In genomic region chr13:56135231-56136052, GRCm38 (mm10) we compare ENCODE assay signal across 8 mouse cellular contexts. TPM values are rescaled to one million over a fixed set of nuclear protein-coding genes. Genes with fewer than 3 reads are reported as not detected.
DNase-seq lines count a peak whose midpoint lies in the region; ATAC-seq and TF ChIP-seq lines count a peak whose summit lies in the region.

No protein-coding gene starts in this region.

- in situ Hi-C loops in CH12.LX (cut with MboI; ENCODE audit: low pct_ligation_motif_present, low pct_unique_long_range_greater_than_20kb, low sequenced_read_pairs) = no loop called here

- H3K4me2 ChIP-seq in CH12.LX (ENCODE audit: insufficient read depth, low read depth, poor library complexity, severe bottlenecking) = peak overlapping the region; percentile 45
- H3K4me2 ChIP-seq in forebrain, embryonic 12.5 days = peak overlapping the region; percentile 88
- peak overlapping the region; percentile 90 for H3K4me2 ChIP-seq in heart, postnatal 0 days (ENCODE audit: low read depth, low read length)
- peak overlapping the region; percentile 88 for H3K4me2 ChIP-seq in liver, embryonic 16.5 days (ENCODE audit: low read depth, low read length)
- peak overlapping the region; percentile 78 for H3K4me2 ChIP-seq in neural tube, embryonic 12.5 days (replicated peaks)
- H3K4me2 ChIP-seq in stomach, postnatal 0 days (replicated peaks; ENCODE audit: low read depth) = peak overlapping the region; percentile 93

- H3K27ac ChIP-seq in CH12.LX (ENCODE audit: insufficient read depth, low read depth) = no peak overlapping the region
- H3K27ac ChIP-seq in forebrain, embryonic 12.5 days = peak overlapping the region; percentile 86
- peak overlapping the region; percentile 83 for H3K27ac ChIP-seq in heart, postnatal 0 days (ENCODE audit: low read depth)
- peak overlapping the region; percentile 79 for H3K27ac ChIP-seq in liver, embryonic 16.5 days (ENCODE audit: low read length)
- peak overlapping the region; percentile 74 for H3K27ac ChIP-seq in neural tube, embryonic 12.5 days
- H3K27ac ChIP-seq in stomach, postnatal 0 days (replicated peaks) = peak overlapping the region; percentile 92

- dilution Hi-C loops in CH12.LX (cut with MboI; ENCODE audit: extremely low pct_ligation_motif_present, extremely low pct_unique_long_range_greater_than_20kb, low sequenced_read_pairs) = no loop called here

- peak; percentile 75 for TF ChIP-seq POLR2A in CH12.LX (IDR thresholded peaks at IDR 0.05; ENCODE audit: low read depth, low read length)

- 1% methylated on average over 75 of the region's 89 CpGs for WGBS in forebrain, embryonic 12.5 days
- under 1% methylated on average over 69 of the region's 89 CpGs for WGBS in heart, postnatal 0 days
- 2% methylated on average over 62 of the region's 89 CpGs for WGBS in liver, embryonic 16.5 days (ENCODE audit: insufficient replicate concordance)
- 2% methylated on average over 88 of the region's 89 CpGs for WGBS in neural tube, embryonic 12.5 days
- WGBS in stomach, postnatal 0 days = under 1% methylated on average over 59 of the region's 89 CpGs

- peaks cover 6% of the 10 kb centered on the region for H3K9me3 ChIP-seq in CH12.LX (replicated peaks; ENCODE audit: low read length)
- H3K9me3 ChIP-seq in forebrain, embryonic 12.5 days = no peaks in the 10 kb centered on the region
- no peaks in the 10 kb centered on the region for H3K9me3 ChIP-seq in heart, postnatal 0 days (replicated peaks; ENCODE audit: control insufficient read depth, low read length)
- H3K9me3 ChIP-seq in liver, embryonic 16.5 days (replicated peaks; ENCODE audit: control insufficient read depth, low read length) = no peaks in the 10 kb centered on the region
- H3K9me3 ChIP-seq in neural tube, embryonic 12.5 days = no peaks in the 10 kb centered on the region
- H3K9me3 ChIP-seq in stomach, postnatal 0 days (ENCODE audit: control insufficient read depth, low read length) = no peaks in the 10 kb centered on the region

- DNase-seq in CH12.LX (ENCODE audit: extremely low read depth) = peak; percentile 60
- peak; percentile 50 for DNase-seq in c-Kit-positive CD71-positive TER-119-negative erythroid progenitor cells, embryonic 14.5 days (ENCODE audit: low read depth)
- peak; percentile 77 for DNase-seq in heart, postnatal 0 days (ENCODE audit: low spot score)
- DNase-seq in kidney, postnatal 4 days = peak; percentile 92 to 95
- peak; percentile 91 for DNase-seq in stomach, postnatal 0 days (ENCODE audit: low spot score)

- H3K9ac ChIP-seq in CH12.LX (ENCODE audit: insufficient read depth, low read depth) = peak overlapping the region; percentile 97
- H3K9ac ChIP-seq in forebrain, embryonic 12.5 days = peak overlapping the region; percentile 98
- H3K9ac ChIP-seq in heart, postnatal 0 days (replicated peaks; ENCODE audit: low read depth, low read length) = peak overlapping the region; percentile 98
- H3K9ac ChIP-seq in liver, embryonic 16.5 days (ENCODE audit: low read depth, low read length) = peak overlapping the region; percentile 87
- H3K9ac ChIP-seq in neural tube, embryonic 12.5 days = peak overlapping the region; percentile 98
- H3K9ac ChIP-seq in stomach, postnatal 0 days (ENCODE audit: low read length) = peak overlapping the region; percentile 98

- no peak for TF ChIP-seq EP300 in CH12.LX (IDR thresholded peaks at IDR 0.05; ENCODE audit: low read length)
- TF ChIP-seq EP300 in heart, postnatal 0 days (IDR thresholded peaks at IDR 0.05; ENCODE audit: low read depth) = peak; percentile 37; the same call in 1 of the 2 replicates
- TF ChIP-seq EP300 in stomach, postnatal 0 days (optimal IDR thresholded peaks at IDR 0.05) = no peak

- H3K4me3 ChIP-seq in CH12.LX (replicated peaks in 1 of 3; ENCODE audit: low read depth in 2 of 3, low read length in 2 of 3, poor library complexity in 1 of 3) = peak overlapping the region; percentile 78 to 94 (median 79)
- peak overlapping the region; percentile 98 for H3K4me3 ChIP-seq in forebrain, embryonic 12.5 days (replicated peaks)
- peak overlapping the region; percentile 97 for H3K4me3 ChIP-seq in heart, postnatal 0 days (ENCODE audit: low read depth, low read length)
- H3K4me3 ChIP-seq in liver, embryonic 16.5 days (ENCODE audit: low read depth, low read length) = peak overlapping the region; percentile 87
- peak overlapping the region; percentile 98 for H3K4me3 ChIP-seq in neural tube, embryonic 12.5 days
- peak overlapping the region; percentile 96 for H3K4me3 ChIP-seq in stomach, postnatal 0 days (ENCODE audit: low read depth, low read length)

- peaks cover 3% of the 10 kb centered on the region for H3K27me3 ChIP-seq in CH12.LX (replicated peaks)
- H3K27me3 ChIP-seq in forebrain, embryonic 12.5 days = 0 out of 2 replicates have a peak, but pooled peaks cover 3% of the 10 kb centered on the region
- no peaks in the 10 kb centered on the region for H3K27me3 ChIP-seq in heart, postnatal 0 days (ENCODE audit: control insufficient read depth, insufficient read depth, low read length)
- H3K27me3 ChIP-seq in liver, embryonic 16.5 days (ENCODE audit: control insufficient read depth, insufficient read depth, low read depth, low read length) = no peaks in the 10 kb centered on the region
- H3K27me3 ChIP-seq in neural tube, embryonic 12.5 days (replicated peaks) = no peaks in the 10 kb centered on the region
- no peaks in the 10 kb centered on the region for H3K27me3 ChIP-seq in stomach, postnatal 0 days (ENCODE audit: control insufficient read depth, insufficient read depth, low read length)

- peak; percentile 91 for ATAC-seq in forebrain, embryonic 12.5 days (ENCODE audit: low FRiP score)
- peak; percentile 92 for ATAC-seq in heart, postnatal 0 days (ENCODE audit: insufficient read depth, low read depth)
- peak; percentile 83 for ATAC-seq in liver, embryonic 16.5 days (ENCODE audit: low read depth)
- peak; percentile 87 for ATAC-seq in neural tube, embryonic 12.5 days (ENCODE audit: low FRiP score, low read depth)
- ATAC-seq in stomach, postnatal 0 days (ENCODE audit: low FRiP score, low TSS enrichment) = peak; percentile 86

- peaks cover 11 to 39% of the 10 kb centered on the region in 2 experiments for H3K4me1 ChIP-seq in CH12.LX (ENCODE audit: control insufficient read depth in 1 of 2, insufficient read depth in 2 of 2)
- peaks cover 33% of the 10 kb centered on the region for H3K4me1 ChIP-seq in forebrain, embryonic 12.5 days
- peaks cover 25% of the 10 kb centered on the region for H3K4me1 ChIP-seq in heart, postnatal 0 days (ENCODE audit: control insufficient read depth, insufficient read depth)
- peaks cover 25% of the 10 kb centered on the region for H3K4me1 ChIP-seq in liver, embryonic 16.5 days (ENCODE audit: control insufficient read depth, low read depth, low read length)
- peaks cover 21% of the 10 kb centered on the region for H3K4me1 ChIP-seq in neural tube, embryonic 12.5 days
- peaks cover 12% of the 10 kb centered on the region; the same call in 1 of the 2 replicates for H3K4me1 ChIP-seq in stomach, postnatal 0 days (replicated peaks; ENCODE audit: control insufficient read depth, insufficient read depth)

- H3K36me3 ChIP-seq in CH12.LX (replicated peaks in 1 of 2; ENCODE audit: control insufficient read depth in 1 of 2, insufficient read depth in 1 of 2, low read length in 1 of 2) = peaks cover 0 to 22% of the 10 kb centered on the region in 2 experiments
- H3K36me3 ChIP-seq in forebrain, embryonic 12.5 days (replicated peaks) = peaks cover 17% of the 10 kb centered on the region
- no peaks in the 10 kb centered on the region for H3K36me3 ChIP-seq in heart, postnatal 0 days (replicated peaks; ENCODE audit: control insufficient read depth, insufficient read depth, low read length)
- H3K36me3 ChIP-seq in liver, embryonic 16.5 days (ENCODE audit: control insufficient read depth, insufficient read depth) = no peaks in the 10 kb centered on the region; the same call in 1 of the 2 replicates
- peaks cover 2% of the 10 kb centered on the region; the same call in 1 of the 2 replicates for H3K36me3 ChIP-seq in neural tube, embryonic 12.5 days
- H3K36me3 ChIP-seq in stomach, postnatal 0 days (ENCODE audit: control insufficient read depth, insufficient read depth, low read length) = no peaks in the 10 kb centered on the region

- TF ChIP-seq CTCF in CH12.LX (conservative IDR thresholded peaks at IDR 0.05 in 1 of 2, IDR thresholded peaks at IDR 0.05 in 1 of 2; ENCODE audit: low read depth in 2 of 2, low read length in 2 of 2) = no peak
- TF ChIP-seq CTCF in heart, postnatal 0 days (IDR thresholded peaks at IDR 0.05; ENCODE audit: low read depth) = no peak
- no peak for TF ChIP-seq CTCF in stomach, postnatal 0 days (IDR thresholded peaks at IDR 0.05; ENCODE audit: low read depth)

- H3K79me2 ChIP-seq in CH12.LX (replicated peaks; ENCODE audit: control insufficient read depth, extremely low read depth, insufficient read depth, poor library complexity, severe bottlenecking) = peaks cover 37% of the 10 kb centered on the region

- TF ChIP-seq RAD21 in CH12.LX (IDR thresholded peaks at IDR 0.05; ENCODE audit: low read depth, low read length) = no peak

TF ChIP-seq in CH12.LX, 34 proteins besides CTCF, POLR2A, EP300 and RAD21 (continues in another document):
- TF ChIP-seq IRF4 (IDR thresholded peaks at IDR 0.05; ENCODE audit: low read depth, low read length) (peak; percentile 34), ZMIZ1 (IDR thresholded peaks at IDR 0.05; ENCODE audit: low read depth, low read length) (peak; percentile 57)

RNA-seq across cellular contexts. Expression of gene H2afy, which starts 0.7 kb away (rescaled TPM):
- total RNA-seq in CH12.LX (2012; rRNA removed) = 158 and 162 TPM in 2 replicates
- 148 TPM in 2 replicates for total RNA-seq in CH12.LX (2014; rRNA removed)
- 153 and 155 TPM in 2 replicates for polyA plus RNA-seq in CH12.LX (2012; ENCODE audit: insufficient read length, low read depth)
- 651 and 663 TPM in 2 replicates for polyA plus RNA-seq in forebrain, embryonic 12.5 days (2016; fragmentation: Nextera tagmentation; extraction: Ambion mirVana)
- total RNA-seq in heart, postnatal 0 days (2014; rRNA removed; ENCODE audit: low replicate concordance) = 45.0 and 93.1 TPM in 2 replicates
- 61.7 and 62.0 TPM in 2 replicates for polyA plus RNA-seq in heart, postnatal 0 days (2015; fragmentation: Nextera tagmentation; extraction: Ambion mirVana)
- 76.3 and 80.7 TPM in 2 replicates for polyA plus RNA-seq in liver, embryonic 16.5 days (2015; fragmentation: Nextera tagmentation; extraction: Ambion mirVana)
- 534 and 554 TPM in 2 replicates for polyA plus RNA-seq in neural tube, embryonic 12.5 days (2016; fragmentation: Nextera tagmentation; extraction: Ambion mirVana)
- 150 and 157 TPM in 2 replicates for polyA plus RNA-seq in stomach, postnatal 0 days (2015; fragmentation: Nextera tagmentation; extraction: Ambion mirVana)

RNA-seq across cellular contexts. Expression of gene Tifab, which starts 43.2 kb away (rescaled TPM):
- 1.9 and 2.0 TPM in 2 replicates for total RNA-seq in CH12.LX (2012; rRNA removed)
- 3.4 and 4.7 TPM in 2 replicates for total RNA-seq in CH12.LX (2014; rRNA removed)
- 6.2 and 6.7 TPM in 2 replicates for polyA plus RNA-seq in CH12.LX (2012; ENCODE audit: insufficient read length, low read depth)
- 0.64 and 0.77 TPM in 2 replicates for polyA plus RNA-seq in forebrain, embryonic 12.5 days (2016; fragmentation: Nextera tagmentation; extraction: Ambion mirVana)
- not detected in 2 replicates for total RNA-seq in heart, postnatal 0 days (2014; rRNA removed; ENCODE audit: low replicate concordance)
- 0.71 and 0.88 TPM in 2 replicates for polyA plus RNA-seq in heart, postnatal 0 days (2015; fragmentation: Nextera tagmentation; extraction: Ambion mirVana)
- 7.1 and 8.1 TPM in 2 replicates for polyA plus RNA-seq in liver, embryonic 16.5 days (2015; fragmentation: Nextera tagmentation; extraction: Ambion mirVana)
- 1.4 TPM in 2 replicates for polyA plus RNA-seq in neural tube, embryonic 12.5 days (2016; fragmentation: Nextera tagmentation; extraction: Ambion mirVana)
- polyA plus RNA-seq in stomach, postnatal 0 days (2015; fragmentation: Nextera tagmentation; extraction: Ambion mirVana) = 2.1 and 2.4 TPM in 2 replicates
